Mouse (Mus musculus) left cerebral cortex, postnatal 4 days (tissue): ENCODE measurements around the gene Bgn. TPM values are rescaled to one million over a fixed set of nuclear protein-coding genes. Genes with fewer than 3 reads are reported as not detected.

Experiments
- DNase-seq: peaks from one replicate; pipeline ENCODE4 v3.0.0-alpha.2; 2022
- intact Hi-C: fragments of 180-260 bp; cut with DNase I; formaldehyde crosslinking; loops from one replicate; pipeline ENCODE4 v1.15.1; 2025
- total RNA-seq, 2 experiments: library from RNA; stranded (reverse); gene quantifications; 2 replicates each; pipeline ENCODE4 v1.2.3; 2021

Bgn gene
- 10 to 100 TPM; 49.5 to 51.5 TPM for total RNA-seq

GRCm38 (mm10) chrX:73483484-73483810, at the start of gene Bgn:
Bgn (plus strand) TSS chrX:73483602.
- DNase-seq, result no peak
- intact Hi-C loops, result no loop called here

- intact Hi-C loops, result no loop called here
These were observed 48.1 kb upstream of the Bgn start, which contains the start of gene Trex2 for GRCm38 (mm10) chrX:73435252-73435651. Trex2 (minus strand) TSS chrX:73435344.

GRCm38 (mm10) chrX:73441428-73441827, 42.0 kb upstream of the Bgn start:
- intact Hi-C loops, result no loop called here
- no peak for DNase-seq

More at GRCm38 (mm10) chrX:73435252-73435651, 48.1 kb upstream of the Bgn start, which contains the start of gene Trex2:
- DNase-seq, result no peak

- intact Hi-C loops, result no loop called here
- peak; percentile 79 for DNase-seq
These were observed 31.5 kb upstream of the Bgn start for GRCm38 (mm10) chrX:73451949-73452348.

GRCm38 (mm10) chrX:73458877-73459392, 24.5 kb upstream of the Bgn start, which contains the start of gene Haus7:
Haus7 (minus strand) TSS chrX:73459044.
- intact Hi-C loops, result no loop called here
- peak; percentile 93 for DNase-seq

GRCm38 (mm10) chrX:73460792-73461191, 22.6 kb upstream of the Bgn start:
- intact Hi-C loops, result no loop called here
- DNase-seq, result no peak

- DNase-seq, result peak; percentile 34
- intact Hi-C loops, result no loop called here
These were observed 17.8 kb upstream of the Bgn start for GRCm38 (mm10) chrX:73465483-73466186.

GRCm38 (mm10) chrX:73467446-73468241, 15.8 kb upstream of the Bgn start:
- intact Hi-C loops, result no loop called here

GRCm38 (mm10) chrX:73468330-73468729, 15.1 kb upstream of the Bgn start:
- no peak for DNase-seq
- intact Hi-C loops, result no loop called here

More at GRCm38 (mm10) chrX:73467446-73468241, 15.8 kb upstream of the Bgn start:
- DNase-seq, result peak; percentile 12

- intact Hi-C loops, result no loop called here
- no peak for DNase-seq
These were observed 14.7 kb upstream of the Bgn start for GRCm38 (mm10) chrX:73468752-73469151.

GRCm38 (mm10) chrX:73471764-73472163, 11.6 kb upstream of the Bgn start:
- intact Hi-C loops, result no loop called here
- no peak for DNase-seq

GRCm38 (mm10) chrX:73474340-73475165, 8.8 kb upstream of the Bgn start:
- peak; percentile 21 for DNase-seq
- intact Hi-C loops, result no loop called here

- DNase-seq, result no peak
- intact Hi-C loops, result no loop called here
These were observed 7.6 kb upstream of the Bgn start for GRCm38 (mm10) chrX:73475658-73476256.

GRCm38 (mm10) chrX:73476621-73477020, 6.8 kb upstream of the Bgn start:
- no peak for DNase-seq
- intact Hi-C loops, result no loop called here

- intact Hi-C loops, result no loop called here
- DNase-seq, result no peak
These were observed 5.9 kb upstream of the Bgn start for GRCm38 (mm10) chrX:73477500-73477899.

- no peak for DNase-seq
- intact Hi-C loops, result no loop called here
These were observed 3.7 kb upstream of the Bgn start for GRCm38 (mm10) chrX:73479656-73480055.

- intact Hi-C loops, result no loop called here
- no peak for DNase-seq
These were observed 3.1 kb upstream of the Bgn start for GRCm38 (mm10) chrX:73480334-73480733.

- no peak for DNase-seq
- intact Hi-C loops, result no loop called here
These were observed 539 bp upstream of the Bgn start for GRCm38 (mm10) chrX:73482643-73483483.

GRCm38 (mm10) chrX:73484076-73484475, 674 bp downstream of the Bgn start:
- DNase-seq, result peak; percentile 38
- intact Hi-C loops, result no loop called here

- no peak for DNase-seq
- intact Hi-C loops, result no loop called here
These were observed 1.5 kb downstream of the Bgn start for GRCm38 (mm10) chrX:73484870-73485269.
